Mouse (Mus musculus) Muller cell, postnatal 12 days (primary cell): Measurements from ENCODE around the gene 1500009C09Rik.

ENCODE experiments used
- DNase-seq: peaks from one replicate; pipeline ENCODE4 v3.0.0-alpha.2; 2015; ENCODE audit errors: inconsistent ontology term

The 1500009C09Rik gene

GRCm38 (mm10) chr15:82252097-82252496, at the start of gene 1500009C09Rik:
Gene 1500009C09Rik (plus strand): TSS chr15:82252397.
- DNase-seq: no peak

- DNase-seq: no peak
These were observed 49.1 kb upstream of the 1500009C09Rik start for GRCm38 (mm10) chr15:82203090-82203489.

- DNase-seq: no peak
These were observed 48.4 kb upstream of the 1500009C09Rik start for GRCm38 (mm10) chr15:82203611-82204351.

GRCm38 (mm10) chr15:82204680-82205371, 47.4 kb upstream of the 1500009C09Rik start:
- no peak for DNase-seq

GRCm38 (mm10) chr15:82206365-82207104, 45.7 kb upstream of the 1500009C09Rik start:
- peak; percentile 94 for DNase-seq

- no peak for DNase-seq
These were observed 45.1 kb upstream of the 1500009C09Rik start for GRCm38 (mm10) chr15:82207105-82207459.

GRCm38 (mm10) chr15:82207504-82208219, 44.5 kb upstream of the 1500009C09Rik start:
- no peak for DNase-seq

- DNase-seq: no peak
These were observed 43.9 kb upstream of the 1500009C09Rik start for GRCm38 (mm10) chr15:82208307-82208706.

- DNase-seq: no peak
These were observed 42.7 kb upstream of the 1500009C09Rik start for GRCm38 (mm10) chr15:82209295-82210050.

GRCm38 (mm10) chr15:82210801-82211200, 41.4 kb upstream of the 1500009C09Rik start:
- DNase-seq: no peak

GRCm38 (mm10) chr15:82211281-82211680, 40.9 kb upstream of the 1500009C09Rik start:
- DNase-seq: no peak

- peak; percentile 50 for DNase-seq
These were observed 40.1 kb upstream of the 1500009C09Rik start for GRCm38 (mm10) chr15:82211911-82212751.

GRCm38 (mm10) chr15:82212752-82213063, 39.5 kb upstream of the 1500009C09Rik start, which contains the start of gene Shisa8:
Gene Shisa8 (minus strand): TSS chr15:82212815.
- DNase-seq: peak; percentile 47

- no peak for DNase-seq
These were observed 39.0 kb upstream of the 1500009C09Rik start for GRCm38 (mm10) chr15:82213222-82213621.

- no peak for DNase-seq
These were observed 36.7 kb upstream of the 1500009C09Rik start for GRCm38 (mm10) chr15:82215332-82216046.

- no peak for DNase-seq
These were observed 35.9 kb upstream of the 1500009C09Rik start for GRCm38 (mm10) chr15:82216142-82216827.

GRCm38 (mm10) chr15:82217039-82217438, 35.2 kb upstream of the 1500009C09Rik start:
- no peak for DNase-seq

GRCm38 (mm10) chr15:82217980-82218379, 34.2 kb upstream of the 1500009C09Rik start:
- DNase-seq: no peak
